Mouse (Mus musculus) cortical plate, adult 2 months (tissue): ENCODE results near the gene Fam71e1.

Experiments
- CTCF ChIP-seq: fragments of 200-500 bp; IDR thresholded peaks from 2 replicates; pipeline ENCODE4 v1.5.1; 2011; ENCODE audit warnings: mild to moderate bottlenecking, control low read depth, low read length; ENCODE audit not compliant: insufficient read depth; ENCODE audit errors: extremely low read depth
- POLR2A ChIP-seq: fragments of 200-500 bp; IDR thresholded peaks from 2 replicates; pipeline ENCODE4 v1.6.1; 2011; ENCODE audit warnings: mild to moderate bottlenecking, low read length, control low read depth; ENCODE audit not compliant: insufficient read depth; ENCODE audit errors: extremely low read depth

DNA sequence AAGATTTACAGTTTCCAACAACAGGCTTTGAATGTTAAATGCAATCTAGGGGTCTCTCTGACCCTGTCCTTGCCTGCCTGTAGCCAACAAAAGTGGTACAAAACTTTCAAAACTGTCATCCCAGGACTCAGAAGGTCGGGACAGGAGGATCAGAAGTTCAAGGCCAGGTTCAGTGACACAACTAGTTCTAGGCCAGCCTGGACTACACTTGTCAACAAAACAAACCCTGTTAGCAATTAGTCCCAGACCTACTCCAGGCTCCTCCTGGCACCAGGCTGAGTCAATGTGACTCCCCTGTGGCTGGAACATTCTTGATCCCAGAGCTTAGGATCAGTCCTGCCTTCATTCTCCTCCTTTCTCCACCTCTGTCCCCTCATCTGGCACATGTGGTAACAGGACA is 2.5 kb downstream of the Fam71e1 start:
- TF ChIP-seq CTCF (no peak), POLR2A (no peak)
